Mouse (Mus musculus): ENCODE results near the gene Runx3. TPM values are rescaled to one million over a fixed set of nuclear protein-coding genes. Genes with fewer than 3 reads are reported as not detected.

Gene Runx3
- polyA plus RNA-seq, 1 experiment = 2.5 TPM

- no peak for DNase-seq (ENCODE audit: low read depth, low spot score)
- 54% methylated on average over 4 of the region's 4 CpGs for WGBS
These were observed 13.5 kb upstream of the Runx3 start for GRCm38 (mm10) chr4:135106968-135107367.

- no peak for DNase-seq (ENCODE audit: low read depth, low spot score)
- 69% methylated on average over 3 of the region's 3 CpGs for WGBS
These were observed 11.8 kb upstream of the Runx3 start for GRCm38 (mm10) chr4:135108666-135109065.

- DNase-seq (ENCODE audit: low read depth, low spot score) = no peak
- WGBS = 89% methylated on average over 8 of the region's 8 CpGs
These were observed 6.8 kb upstream of the Runx3 start for GRCm38 (mm10) chr4:135113656-135114055.

GRCm38 (mm10) chr4:135114301-135114700 lies 6.2 kb upstream of the Runx3 start:
- 75% methylated on average over 10 of the region's 10 CpGs for WGBS
- DNase-seq (ENCODE audit: low read depth, low spot score) = no peak

GRCm38 (mm10) chr4:135115426-135116170 lies 4.9 kb upstream of the Runx3 start:
- 54% methylated on average over 14 of the region's 14 CpGs for WGBS
- DNase-seq (ENCODE audit: low read depth, low spot score) = no peak

- WGBS = 43% methylated on average over 5 of the region's 5 CpGs
- DNase-seq (ENCODE audit: low read depth, low spot score) = no peak
These were observed 4.1 kb upstream of the Runx3 start for GRCm38 (mm10) chr4:135116391-135116790.

GRCm38 (mm10) chr4:135117846-135118245 lies 2.6 kb upstream of the Runx3 start:
- no peak for DNase-seq (ENCODE audit: low read depth, low spot score)
- WGBS = 91% methylated on average over 9 of the region's 9 CpGs

- WGBS = 89% methylated on average over 12 of the region's 12 CpGs
- no peak for DNase-seq (ENCODE audit: low read depth, low spot score)
These were observed 1.5 kb upstream of the Runx3 start for GRCm38 (mm10) chr4:135118855-135119474.

GRCm38 (mm10) chr4:135123721-135124120 lies 3.3 kb downstream of the Runx3 start:
- WGBS = 80% methylated on average over 5 of the region's 5 CpGs
- DNase-seq (ENCODE audit: low read depth, low spot score) = no peak

GRCm38 (mm10) chr4:135124732-135125131 lies 4.3 kb downstream of the Runx3 start:
- no peak for DNase-seq (ENCODE audit: low read depth, low spot score)
- 90% methylated on average over 6 of the region's 6 CpGs for WGBS

GRCm38 (mm10) chr4:135125152-135125551 lies 4.7 kb downstream of the Runx3 start:
- no peak for DNase-seq (ENCODE audit: low read depth, low spot score)
- WGBS = 78% methylated on average over 3 of the region's 3 CpGs

- 57% methylated on average over 5 of the region's 5 CpGs for WGBS
- DNase-seq (ENCODE audit: low read depth, low spot score) = no peak
These were observed 5.9 kb downstream of the Runx3 start for GRCm38 (mm10) chr4:135126385-135126784.

GRCm38 (mm10) chr4:135128841-135129520 lies 8.5 kb downstream of the Runx3 start:
- WGBS = 19% methylated on average over 22 of the region's 22 CpGs

GRCm38 (mm10) chr4:135130156-135130555 lies 9.7 kb downstream of the Runx3 start:
- no peak for DNase-seq (ENCODE audit: low read depth, low spot score)
- 60% methylated on average over 6 of the region's 6 CpGs for WGBS

More at GRCm38 (mm10) chr4:135128841-135129520, 8.5 kb downstream of the Runx3 start:
- DNase-seq (ENCODE audit: low read depth, low spot score) = no peak

- WGBS = 83% methylated on average over 6 of the region's 6 CpGs
- DNase-seq (ENCODE audit: low read depth, low spot score) = no peak
These were observed 10.7 kb downstream of the Runx3 start for GRCm38 (mm10) chr4:135131145-135131544.

- WGBS = 68% methylated on average over 12 of the region's 12 CpGs
- no peak for DNase-seq (ENCODE audit: low read depth, low spot score)
These were observed 12.3 kb downstream of the Runx3 start for GRCm38 (mm10) chr4:135132797-135133196.

- no peak for DNase-seq (ENCODE audit: low read depth, low spot score)
- WGBS = 37% methylated on average over 4 of the region's 4 CpGs
These were observed 13.3 kb downstream of the Runx3 start for GRCm38 (mm10) chr4:135133711-135134110.

GRCm38 (mm10) chr4:135135331-135135730 lies 14.9 kb downstream of the Runx3 start:
- DNase-seq (ENCODE audit: low read depth, low spot score) = no peak
- 73% methylated on average over 6 of the region's 6 CpGs for WGBS

GRCm38 (mm10) chr4:135136202-135136601 lies 15.8 kb downstream of the Runx3 start:
- 77% methylated on average over 8 of the region's 8 CpGs for WGBS
- DNase-seq (ENCODE audit: low read depth, low spot score) = no peak

GRCm38 (mm10) chr4:135136612-135137011 lies 16.2 kb downstream of the Runx3 start:
- WGBS = 68% methylated on average over 10 of the region's 10 CpGs
- DNase-seq (ENCODE audit: low read depth, low spot score) = no peak

Measured in large intestine, adult 2 months (tissue).